24 mouse cellular contexts compared by ENCODE assay signal in the genomic region with DNA sequence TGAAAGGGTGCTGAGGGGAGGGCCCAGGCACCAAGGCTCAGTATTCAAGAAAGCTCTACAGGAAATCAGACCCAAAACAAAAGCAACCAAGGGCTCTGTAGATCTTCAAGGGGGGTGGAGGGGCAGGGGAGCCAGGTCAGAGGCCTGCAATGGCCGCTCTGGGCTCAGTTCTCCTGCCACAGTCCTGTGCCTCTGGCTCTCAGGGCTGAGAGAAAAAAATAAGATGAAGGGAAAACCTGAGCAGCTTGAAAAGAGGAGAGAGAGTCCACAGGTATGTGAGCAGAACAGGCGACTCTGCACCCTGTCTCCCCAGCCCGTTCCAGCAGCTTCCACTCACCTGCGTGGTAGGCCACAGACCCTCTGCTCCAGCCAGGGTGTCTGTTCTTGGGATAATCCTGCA. TPM values are rescaled to one million over a fixed set of nuclear protein-coding genes. Genes with fewer than 3 reads are reported as not detected.
DNase-seq lines count a peak whose midpoint lies in the region; ATAC-seq and TF ChIP-seq lines count a peak whose summit lies in the region.
"Had no signal": no experiment of that assay in that cellular context is flagged by ENCODE, and none has a peak within 500 bp of the region (broad histone marks: within the 10 kb centered on the region; RNA-seq: fewer than 3 reads in every experiment).

No protein-coding gene starts in this region.

- H3K4me1 ChIP-seq in intestine, embryonic 16.5 days (ENCODE audit: control insufficient read depth, insufficient read depth, low read length), result peaks cover 10% of the 10 kb centered on the region; the same call in 1 of the 2 replicates
- peaks cover 4% of the 10 kb centered on the region; the same call in 1 of the 2 replicates for H3K4me1 ChIP-seq in intestine, postnatal 0 days (replicated peaks; ENCODE audit: control insufficient read depth, insufficient read depth, low read length)
- H3K4me1 ChIP-seq in brown adipose tissue, adult 24 weeks (ENCODE audit: control insufficient read depth, insufficient read depth, insufficient read length, low read length), result no peaks in the 10 kb centered on the region; the same call in 1 of the 2 replicates
- H3K4me1 ChIP-seq in embryonic facial prominence, embryonic 14.5 days (ENCODE audit: control insufficient read depth, insufficient read depth, low read length), result 0 out of 2 replicates have a peak, but pooled peaks cover 6% of the 10 kb centered on the region
- H3K4me1 ChIP-seq: midbrain, embryonic 12.5 days had no signal

- no peaks in the 10 kb centered on the region for H3K9me3 ChIP-seq in intestine, embryonic 16.5 days (ENCODE audit: control insufficient read depth, low read length)
- H3K9me3 ChIP-seq in intestine, postnatal 0 days (ENCODE audit: control insufficient read depth), result no peaks in the 10 kb centered on the region
- no peaks in the 10 kb centered on the region for H3K9me3 ChIP-seq in embryonic facial prominence, embryonic 14.5 days (ENCODE audit: control insufficient read depth, low read length)
- H3K9me3 ChIP-seq: embryonic facial prominence, embryonic 15.5 days; heart, embryonic 13.5 days; liver, embryonic 12.5 days; midbrain, embryonic 12.5 days; stomach, embryonic 15.5 days had no signal

- no peak for ATAC-seq in intestine, embryonic 16.5 days
- ATAC-seq in intestine, postnatal 0 days, result no peak
- no peak for ATAC-seq in embryonic facial prominence, embryonic 14.5 days (ENCODE audit: low read depth)
- ATAC-seq: CD4-positive, CD25-positive, alpha-beta regulatory T cell, adult 4 months; liver, embryonic 12.5 days; liver, postnatal 0 days had no signal

- H3K4me3 ChIP-seq in gastrocnemius, adult 2 months, result no peak overlapping the region
- H3K4me3 ChIP-seq in intestine, embryonic 16.5 days (ENCODE audit: low read length), result no peak overlapping the region
- H3K4me3 ChIP-seq in intestine, postnatal 0 days (ENCODE audit: low read depth, low read length), result no peak overlapping the region
- H3K4me3 ChIP-seq in brown adipose tissue, adult 24 weeks (ENCODE audit: insufficient read depth, low read depth, low read length), result no peak overlapping the region
- no peak overlapping the region for H3K4me3 ChIP-seq in embryonic facial prominence, embryonic 14.5 days (ENCODE audit: low read depth, low read length)
- H3K4me3 ChIP-seq: embryonic facial prominence, embryonic 15.5 days; heart, adult 2 months; heart, embryonic 13.5 days; liver, embryonic 12.5 days; midbrain, embryonic 12.5 days; stomach, embryonic 15.5 days had no signal

- 91% methylated on average over 4 of the region's 4 CpGs for WGBS in intestine, embryonic 16.5 days
- WGBS in intestine, postnatal 0 days, result 88% methylated on average over 4 of the region's 4 CpGs
- 70% methylated on average over 4 of the region's 4 CpGs for WGBS in embryonic facial prominence, embryonic 14.5 days

- no peaks in the 10 kb centered on the region for H3K27me3 ChIP-seq in intestine, embryonic 16.5 days (replicated peaks; ENCODE audit: control insufficient read depth, insufficient read depth, low read length)
- no peaks in the 10 kb centered on the region for H3K27me3 ChIP-seq in intestine, postnatal 0 days (replicated peaks; ENCODE audit: control insufficient read depth, insufficient read depth, low read length)
- H3K27me3 ChIP-seq in embryonic facial prominence, embryonic 14.5 days (replicated peaks; ENCODE audit: control insufficient read depth, insufficient read depth, low read length), result no peaks in the 10 kb centered on the region
- H3K27me3 ChIP-seq: embryonic facial prominence, embryonic 15.5 days; heart, embryonic 13.5 days; liver, embryonic 12.5 days; midbrain, embryonic 12.5 days; stomach, embryonic 15.5 days had no signal

- peak overlapping the region; percentile 79 for H3K27ac ChIP-seq in gastrocnemius, adult 2 months
- H3K27ac ChIP-seq in intestine, embryonic 16.5 days (ENCODE audit: low read length), result no peak overlapping the region
- H3K27ac ChIP-seq in intestine, postnatal 0 days (ENCODE audit: low read depth, low read length), result no peak overlapping the region
- peak overlapping the region; percentile 31; the same call in 1 of the 2 replicates for H3K27ac ChIP-seq in brown adipose tissue, adult 24 weeks (replicated peaks; ENCODE audit: low read depth, low read length)
- H3K27ac ChIP-seq in embryonic facial prominence, embryonic 14.5 days (replicated peaks; ENCODE audit: low read depth, low read length), result peak overlapping the region; percentile 33; the same call in 1 of the 2 replicates
- H3K27ac ChIP-seq: embryonic facial prominence, embryonic 15.5 days; heart, embryonic 13.5 days; liver, embryonic 12.5 days; midbrain, embryonic 12.5 days; stomach, embryonic 15.5 days had no signal

- no peak for TF ChIP-seq CTCF in gastrocnemius, adult 2 months (IDR thresholded peaks at IDR 0.05)
- no peak for TF ChIP-seq CTCF in intestine, postnatal 0 days (IDR thresholded peaks at IDR 0.05; ENCODE audit: low read depth)

- H3K9ac ChIP-seq in intestine, embryonic 16.5 days (ENCODE audit: low read depth, low read length), result 0 out of 2 replicates have a peak overlapping the region, but pooled peaks have one; percentile 24
- H3K9ac ChIP-seq in intestine, postnatal 0 days (ENCODE audit: low read depth, low read length), result no peak overlapping the region
- H3K9ac ChIP-seq in embryonic facial prominence, embryonic 14.5 days (ENCODE audit: low read depth, low read length), result peak overlapping the region; percentile 14; the same call in 1 of the 2 replicates
- H3K9ac ChIP-seq: embryonic facial prominence, embryonic 15.5 days; heart, embryonic 13.5 days; liver, embryonic 12.5 days; liver, postnatal 0 days; midbrain, embryonic 12.5 days; stomach, embryonic 15.5 days had no signal

- peaks cover 13% of the 10 kb centered on the region for H3K36me3 ChIP-seq in intestine, embryonic 16.5 days (ENCODE audit: control insufficient read depth, insufficient read depth, low read length)
- H3K36me3 ChIP-seq in intestine, postnatal 0 days (ENCODE audit: control insufficient read depth, insufficient read depth), result peaks cover 82% of the 10 kb centered on the region
- H3K36me3 ChIP-seq in embryonic facial prominence, embryonic 14.5 days (ENCODE audit: control insufficient read depth, insufficient read depth, low read length), result peaks cover 86% of the 10 kb centered on the region

- no peak overlapping the region for H3K4me2 ChIP-seq in intestine, embryonic 16.5 days (ENCODE audit: low read depth, low read length)
- no peak overlapping the region for H3K4me2 ChIP-seq in intestine, postnatal 0 days (replicated peaks; ENCODE audit: low read depth)
- H3K4me2 ChIP-seq in embryonic facial prominence, embryonic 14.5 days (ENCODE audit: low read depth, low read length), result no peak overlapping the region
- H3K4me2 ChIP-seq: embryonic facial prominence, embryonic 15.5 days; heart, embryonic 13.5 days; liver, embryonic 12.5 days; midbrain, embryonic 12.5 days; stomach, embryonic 15.5 days had no signal

- intact Hi-C loops in gastrocnemius, adult 2 months (cut with DNase I), result loop anchor here (10.0 kb wide), 1 partner anchor 106 kb away; no protein-coding TSS in a partner anchor

- no peak for DNase-seq in gastrocnemius, adult 2 months
- DNase-seq in gastrocnemius, adult 18-20 months (ENCODE audit: low spot score), result no peak
- DNase-seq in embryonic facial prominence, embryonic 14.5 days (ENCODE audit: low spot score), result no peak
- no peak for DNase-seq in cerebellum, adult 9-10 months
- DNase-seq: gastrocnemius, postnatal 36 days; layer of hippocampus, postnatal 36 days; liver, postnatal 0 days; lung, postnatal 36 days; right cerebral cortex, postnatal 25 days; thymus, adult 18-20 months; thymus, postnatal 25 days had no signal

RNA-seq across cellular contexts. Expression of gene Spryd3, which starts 17.4 kb away (rescaled TPM):
- total RNA-seq in gastrocnemius, adult 2 months (2021), result 1 to 10 TPM; 4.4 to 5.8 TPM
- total RNA-seq in gastrocnemius, adult 18-20 months (2021), result 1 to 10 TPM; 4.9 to 7.7 TPM
- 27.5 and 28.0 TPM in 2 replicates for polyA plus RNA-seq in intestine, embryonic 16.5 days (2015; fragmentation: Nextera tagmentation; extraction: Ambion mirVana)
- polyA plus RNA-seq in intestine, postnatal 0 days (2015; fragmentation: Nextera tagmentation; extraction: Ambion mirVana), result 26.3 and 26.7 TPM in 2 replicates
- polyA plus RNA-seq in brown adipose tissue, adult 24 weeks (2012; ENCODE audit: insufficient read depth, insufficient read length, missing spikeins), result 8.6 and 12.8 TPM in 2 replicates
- 19.2 TPM in 2 replicates for polyA plus RNA-seq in embryonic facial prominence, embryonic 14.5 days (2014; fragmentation: Nextera tagmentation; extraction: Ambion mirVana)

RNA-seq across cellular contexts. Expression of gene Tns2, which starts 18.4 kb away (rescaled TPM):
- total RNA-seq in gastrocnemius, adult 2 months (2021), result 10 to 100 TPM; 39.1 to 44.1 TPM
- total RNA-seq in gastrocnemius, adult 18-20 months (2021), result 10 to 100 TPM; 31.3 to 31.6 TPM
- polyA plus RNA-seq in intestine, embryonic 16.5 days (2015; fragmentation: Nextera tagmentation; extraction: Ambion mirVana), result 26.4 and 28.6 TPM in 2 replicates
- polyA plus RNA-seq in intestine, postnatal 0 days (2015; fragmentation: Nextera tagmentation; extraction: Ambion mirVana), result 11.7 and 15.0 TPM in 2 replicates
- polyA plus RNA-seq in brown adipose tissue, adult 24 weeks (2012; ENCODE audit: insufficient read depth, insufficient read length, missing spikeins), result 49.0 and 90.1 TPM in 2 replicates
- 45.9 and 56.4 TPM in 2 replicates for polyA plus RNA-seq in embryonic facial prominence, embryonic 14.5 days (2014; fragmentation: Nextera tagmentation; extraction: Ambion mirVana)
- total RNA-seq: common myeloid progenitor, adult 5-6 weeks had no signal

RNA-seq across cellular contexts. Expression of gene Igfbp6, which starts 25.6 kb away (rescaled TPM):
- 10 to 100 TPM; 34.3 to 87.7 TPM for total RNA-seq in gastrocnemius, adult 2 months (2021)
- total RNA-seq in gastrocnemius, adult 18-20 months (2021), result 10 to 100 TPM; 32.2 to 50.3 TPM
- 11.8 and 11.9 TPM in 2 replicates for polyA plus RNA-seq in intestine, embryonic 16.5 days (2015; fragmentation: Nextera tagmentation; extraction: Ambion mirVana)
- 27.8 and 29.1 TPM in 2 replicates for polyA plus RNA-seq in intestine, postnatal 0 days (2015; fragmentation: Nextera tagmentation; extraction: Ambion mirVana)
- 30.2 and 52.1 TPM in 2 replicates for polyA plus RNA-seq in brown adipose tissue, adult 24 weeks (2012; ENCODE audit: insufficient read depth, insufficient read length, missing spikeins)
- 15.0 and 20.1 TPM in 2 replicates for polyA plus RNA-seq in embryonic facial prominence, embryonic 14.5 days (2014; fragmentation: Nextera tagmentation; extraction: Ambion mirVana)
- total RNA-seq: common myeloid progenitor, adult 5-6 weeks had no signal

RNA-seq across cellular contexts. Expression of gene Soat2, which starts 31.7 kb away (rescaled TPM):
- under 1 TPM in 1 of 2 experiments, not detected in 1; 0.14 TPM for total RNA-seq in gastrocnemius, adult 2 months (2021)
- total RNA-seq in gastrocnemius, adult 18-20 months (2021), result under 1 TPM in 1 of 2 experiments, not detected in 1; 0.09 TPM
- 25.0 and 31.2 TPM in 2 replicates for polyA plus RNA-seq in intestine, embryonic 16.5 days (2015; fragmentation: Nextera tagmentation; extraction: Ambion mirVana)
- 52.7 and 56.7 TPM in 2 replicates for polyA plus RNA-seq in intestine, postnatal 0 days (2015; fragmentation: Nextera tagmentation; extraction: Ambion mirVana)
- polyA plus RNA-seq in brown adipose tissue, adult 24 weeks (2012; ENCODE audit: insufficient read depth, insufficient read length, missing spikeins), result not detected in 2 replicates
- polyA plus RNA-seq in embryonic facial prominence, embryonic 14.5 days (2014; fragmentation: Nextera tagmentation; extraction: Ambion mirVana), result 0.17 and 0.63 TPM in 2 replicates
- total RNA-seq: left cerebral cortex, postnatal 4 days had no signal
- polyA plus RNA-seq: neural tube, embryonic 14.5 days had no signal

RNA-seq across cellular contexts. Expression of gene Eif4b, which starts 45.0 kb away (rescaled TPM):
- total RNA-seq in gastrocnemius, adult 2 months (2021), result 100 to 1,000 TPM; 187 to 246 TPM
- 100 to 1,000 TPM; 224 to 227 TPM for total RNA-seq in gastrocnemius, adult 18-20 months (2021)
- 112 and 117 TPM in 2 replicates for polyA plus RNA-seq in intestine, embryonic 16.5 days (2015; fragmentation: Nextera tagmentation; extraction: Ambion mirVana)
- polyA plus RNA-seq in intestine, postnatal 0 days (2015; fragmentation: Nextera tagmentation; extraction: Ambion mirVana), result 47.8 and 53.0 TPM in 2 replicates
- 47.9 and 93.9 TPM in 2 replicates for polyA plus RNA-seq in brown adipose tissue, adult 24 weeks (2012; ENCODE audit: insufficient read depth, insufficient read length, missing spikeins)
- 123 and 141 TPM in 2 replicates for polyA plus RNA-seq in embryonic facial prominence, embryonic 14.5 days (2014; fragmentation: Nextera tagmentation; extraction: Ambion mirVana)

Comparison
In these comparisons a context has a peak if more than half of its experiments do, and no peak if none do; other contexts are left out.
1. H3K27ac ChIP-seq: peak in gastrocnemius, adult 2 months (single experiment), brown adipose tissue, adult 24 weeks (single experiment) and embryonic facial prominence, embryonic 14.5 days (single experiment); none in intestine, embryonic 16.5 days (single experiment) and intestine, postnatal 0 days (single experiment).